Mouse (Mus musculus) gonadal fat pad, adult 2 months (tissue): ENCODE measurements around the gene Bend7. TPM values are rescaled to one million over a fixed set of nuclear protein-coding genes. Genes with fewer than 3 reads are reported as not detected.

ENCODE experiments used
- polyA plus RNA-seq: library from polyadenylated mRNA; depleted of rRNA; stranded (reverse); fragments of >200 nt; gene quantifications from 2 replicates; pipeline ENCODE4 v1.2.3, GENCODE M21; 2012; rRNA removed

The Bend7 gene
- polyA plus RNA-seq, 1 experiment: 3.3 TPM

Other genes with a start within 250 kb of the Bend7 start
- 11.3 and 11.5 TPM in 2 replicates for gene Prpf18, start 65.7 kb upstream of the Bend7 start, polyA plus RNA-seq
- 25.6 and 27.6 TPM in 2 replicates for gene Sephs1, start 163.7 kb downstream of the Bend7 start, polyA plus RNA-seq
- gene Phyh, start 201.2 kb downstream of the Bend7 start, polyA plus RNA-seq: 74.3 and 75.3 TPM in 2 replicates